Mouse (Mus musculus): ENCODE data around the gene Wee1. TPM values are rescaled to one million over a fixed set of nuclear protein-coding genes. Genes with fewer than 3 reads are reported as not detected.
"Not testable (repeated sequence)": the region's sequence is repeated elsewhere in the genome, so short reads cannot be mapped to it uniquely, and the experiment has no call there.

Wee1 gene
- 1 to 10 TPM; 2.2 to 2.8 TPM for total RNA-seq (2021)
- long read RNA-seq, experiment 1, partial matches to known transcripts: 0 of 1 reads
- long read RNA-seq, experiment 1, other reads (novel, unspliced or antisense): 0 of 1 reads
- long read RNA-seq, experiment 2, partial matches to known transcripts: 0 of 1 reads
- long read RNA-seq, experiment 2, other reads (novel, unspliced or antisense): 0 of 1 reads

DNA sequence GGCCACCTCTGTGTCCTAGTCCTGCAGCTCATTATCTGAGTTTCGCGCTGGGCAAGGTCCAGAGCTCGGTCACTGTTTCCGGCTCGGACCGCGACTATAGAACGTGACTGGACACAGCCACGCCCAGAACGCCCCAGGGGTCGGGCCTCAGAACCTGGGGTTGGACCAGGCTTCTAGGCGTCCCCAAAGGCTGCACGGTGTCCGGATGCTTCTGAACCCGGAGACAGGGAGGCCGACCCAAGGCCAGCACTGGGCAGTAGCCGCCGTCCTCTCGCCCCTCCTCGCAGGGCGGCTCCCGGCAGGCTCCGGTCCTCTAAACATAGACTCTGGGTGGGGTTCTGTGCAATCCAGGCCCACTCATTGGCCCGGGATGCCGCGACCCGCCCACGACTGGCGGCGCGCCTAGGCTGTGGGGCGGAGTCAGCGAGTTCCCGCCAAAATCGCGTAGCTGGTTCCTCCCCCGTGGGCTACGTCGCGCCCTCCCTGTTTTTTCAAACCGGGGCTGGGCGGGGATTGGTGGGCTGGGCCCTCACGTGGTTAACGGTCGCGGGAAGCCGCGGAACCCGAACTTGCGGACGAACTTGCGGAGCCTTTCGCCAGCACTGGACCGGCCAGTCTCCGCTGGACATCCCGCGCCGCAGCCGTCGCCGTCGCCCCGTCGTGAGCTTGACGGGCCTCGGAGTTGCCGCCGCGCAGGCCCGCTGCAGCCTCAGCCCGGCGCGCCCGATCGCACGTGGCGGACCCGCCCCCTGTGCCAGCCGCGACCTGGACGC is at the start of gene Wee1:
TSS of gene Wee1 (plus strand) at position 531 of the 773 bp plus-strand sequence.
- intact Hi-C loops (cut with DNase I): loop anchor here (2.0 kb wide), 1 partner anchor 43 kb away; no protein-coding TSS in a partner anchor
- DNase-seq: peak; percentile 99 to 100

DNA sequence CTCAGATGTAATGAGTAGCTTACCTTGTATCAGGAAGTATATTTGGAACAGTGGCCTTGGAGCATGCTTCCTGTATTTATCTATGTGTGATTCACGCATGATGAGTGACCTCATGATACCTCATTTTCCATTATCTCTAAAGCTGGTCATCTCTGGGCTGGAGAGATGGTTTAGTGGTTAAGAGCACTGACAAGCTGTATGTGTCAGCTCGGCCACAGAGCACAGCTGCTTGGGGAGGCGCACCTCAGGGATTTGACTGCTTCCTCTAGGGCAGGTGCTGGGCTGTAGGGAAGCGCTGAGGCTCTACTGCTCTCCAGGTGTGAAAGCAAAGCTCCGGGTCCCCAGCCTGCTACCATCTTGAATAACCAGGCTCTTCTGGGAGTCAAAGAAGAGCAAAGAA is 43.7 kb upstream of the Wee1 start:
- DNase-seq: no peak
- intact Hi-C loops (cut with DNase I): no loop called here

DNA sequence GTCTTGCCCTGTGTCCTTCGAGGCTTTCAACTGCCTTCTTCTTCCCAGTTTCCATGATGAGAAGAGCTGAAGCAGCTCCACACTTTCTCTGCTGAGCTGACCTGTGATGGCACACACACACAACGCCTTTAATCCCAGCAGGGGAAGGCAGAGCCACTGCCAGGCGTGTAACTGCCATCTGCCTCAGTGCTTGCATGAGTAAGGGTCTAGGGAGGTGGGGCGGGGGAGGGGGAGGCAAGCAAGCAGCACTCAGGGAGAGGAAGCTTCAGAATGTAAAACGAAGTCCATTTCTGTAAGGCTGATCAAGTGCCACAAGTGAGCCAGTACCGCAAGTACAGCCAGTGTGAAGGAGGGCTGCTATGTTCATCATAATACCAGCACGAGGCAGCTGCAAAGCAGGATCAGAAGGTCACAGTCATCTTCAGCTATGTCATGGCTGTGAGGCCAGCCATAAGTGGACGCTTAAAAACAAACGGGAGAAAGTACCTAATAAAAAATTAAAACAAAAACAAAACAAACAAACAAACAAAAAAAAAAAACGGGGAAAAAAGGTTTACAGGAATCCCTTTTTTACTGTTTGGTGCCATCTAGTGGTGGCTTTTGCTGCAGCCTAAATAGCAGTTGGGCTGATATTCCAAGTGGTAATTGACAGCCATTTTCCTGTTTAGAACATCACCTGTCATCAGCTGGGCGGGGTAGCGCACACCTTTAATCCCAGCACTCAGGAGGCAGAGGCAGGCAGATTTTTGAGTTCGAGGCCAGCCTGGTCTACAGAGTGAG is 38.3 kb upstream of the Wee1 start:
- peak; percentile 21 to 33 for DNase-seq
- intact Hi-C loops (cut with DNase I): no loop called here

DNA sequence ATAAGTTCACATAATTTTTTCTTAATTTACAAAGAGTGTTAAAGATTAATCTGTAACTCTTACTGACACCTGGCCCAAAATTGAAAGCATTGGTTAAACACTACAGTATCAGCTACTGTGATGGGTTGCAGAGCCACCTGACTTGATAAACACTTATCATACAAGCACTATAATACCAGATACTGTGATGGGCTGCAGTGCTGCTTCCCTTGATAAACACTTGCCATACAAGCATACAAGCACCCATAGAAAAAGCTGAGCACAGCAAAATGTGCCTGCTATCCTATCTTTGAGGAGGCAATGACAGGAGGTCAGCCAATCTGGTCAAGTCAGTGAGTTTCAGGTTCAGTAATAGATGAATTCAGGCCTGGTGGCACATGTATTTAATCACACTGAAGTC is 36.6 kb upstream of the Wee1 start:
- DNase-seq: no peak
- intact Hi-C loops (cut with DNase I): no loop called here

DNA sequence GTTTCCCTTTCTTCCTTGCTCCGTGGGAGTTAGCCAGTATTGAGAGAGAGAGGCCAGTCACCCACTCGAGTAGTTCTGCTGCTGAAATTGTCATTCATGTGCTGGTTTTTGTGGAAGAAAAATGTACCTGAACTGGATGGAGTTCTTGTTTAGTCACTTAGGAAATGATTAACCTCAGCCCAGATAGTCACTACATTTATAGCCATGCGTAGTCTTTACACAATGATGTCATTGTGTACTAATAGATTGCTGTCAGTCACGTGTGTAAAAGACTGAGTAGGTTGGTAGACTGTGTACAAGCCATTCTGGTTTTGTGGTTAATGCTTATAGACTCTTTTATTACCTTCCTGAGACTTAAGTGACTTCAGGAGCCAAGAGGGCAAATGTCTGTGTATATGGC is 33.9 kb upstream of the Wee1 start:
- intact Hi-C loops (cut with DNase I): no loop called here
- no peak for DNase-seq

DNA sequence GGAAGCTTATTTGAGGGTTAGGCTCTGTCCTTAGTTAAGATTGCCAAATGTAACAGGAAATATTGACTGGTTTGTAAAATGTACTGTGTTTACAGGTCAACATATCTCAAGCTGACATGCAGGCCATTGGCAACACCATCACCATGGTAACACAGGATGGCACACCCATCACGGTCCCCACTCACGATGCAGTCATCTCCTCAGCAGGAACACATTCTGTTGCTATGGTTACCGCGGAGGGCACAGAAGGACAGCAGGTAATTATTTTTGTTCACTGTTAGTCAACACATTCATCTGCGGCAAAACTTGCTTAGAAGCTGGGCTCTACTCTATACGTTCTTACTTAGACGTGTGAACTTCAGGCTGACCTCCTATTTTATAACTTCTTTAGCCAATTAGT is 30.2 kb upstream of the Wee1 start:
- DNase-seq: no peak
- intact Hi-C loops (cut with DNase I): no loop called here

DNA sequence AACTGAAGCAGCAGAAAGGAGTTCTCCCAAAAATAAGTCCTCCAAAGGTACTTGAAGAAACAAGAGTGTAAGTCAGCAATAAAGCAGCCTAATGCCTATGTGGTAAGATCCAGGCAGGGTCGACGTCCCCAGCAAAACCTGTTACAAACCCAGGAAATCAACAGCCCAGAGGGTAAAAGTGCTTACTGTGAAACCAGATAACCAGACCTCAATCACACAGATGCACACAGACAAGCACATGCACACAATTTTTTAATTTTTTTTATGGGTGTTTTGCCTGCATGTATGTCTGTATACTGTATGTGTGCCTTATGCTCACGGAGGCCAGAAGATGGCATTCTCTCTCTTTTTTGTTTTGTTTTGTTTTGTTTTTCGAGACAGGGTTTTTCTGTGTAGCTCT is 25.5 kb upstream of the Wee1 start:
- intact Hi-C loops (cut with DNase I): no loop called here
- no peak for DNase-seq

DNA sequence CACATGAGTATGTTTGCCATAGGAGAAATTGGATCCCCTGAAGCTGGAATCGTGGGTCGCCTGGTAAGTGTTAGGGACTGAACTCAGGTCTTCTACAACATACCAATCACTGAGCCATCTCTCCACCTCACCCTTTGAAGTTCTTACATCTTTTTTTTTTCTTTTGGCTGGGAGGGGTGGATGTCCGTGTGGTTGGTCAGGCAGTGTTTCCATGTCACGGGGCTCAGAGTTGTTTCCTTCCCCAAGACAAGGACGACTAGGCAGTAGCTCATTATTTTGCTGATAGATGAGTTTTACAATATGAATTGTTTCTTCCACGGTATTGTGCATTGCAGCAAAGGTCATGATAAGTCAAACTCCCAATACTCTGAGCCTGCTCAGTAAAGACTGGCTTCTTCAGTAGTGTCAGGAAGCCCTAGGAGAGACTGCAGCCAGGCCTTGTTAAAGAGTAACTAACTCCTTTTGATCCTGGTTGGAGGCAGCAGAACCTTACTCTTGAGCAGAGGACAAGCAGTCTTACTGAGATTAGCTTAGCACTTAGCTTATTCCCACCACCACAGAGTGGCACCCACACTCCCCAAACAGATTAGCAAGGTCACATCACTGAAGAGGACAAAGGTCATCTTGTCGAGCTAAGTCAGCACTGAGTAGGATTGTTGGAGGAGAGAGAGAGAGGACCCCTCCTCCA is 24.6 kb upstream of the Wee1 start:
- intact Hi-C loops (cut with DNase I): no loop called here
- DNase-seq: no peak

DNA sequence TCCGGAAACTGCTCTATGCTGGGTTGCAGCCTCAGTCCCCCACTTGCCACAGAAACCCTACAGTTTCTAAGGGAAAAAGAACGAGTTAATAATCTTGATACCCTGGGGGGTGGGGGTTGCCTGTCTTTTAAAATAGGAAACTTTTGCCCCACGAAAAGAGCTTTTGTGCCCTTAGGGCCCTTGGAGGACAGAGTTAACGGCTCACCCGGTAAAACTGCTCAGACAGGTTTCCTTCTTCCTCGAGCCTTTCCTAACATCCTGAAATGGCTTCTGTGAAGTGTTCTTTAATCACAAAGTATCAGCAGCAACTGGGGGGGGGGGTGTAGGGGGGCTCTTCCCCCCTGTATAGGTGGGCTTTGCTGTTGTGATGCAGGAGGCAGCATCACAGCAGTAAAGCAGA is 21.0 kb upstream of the Wee1 start:
- intact Hi-C loops (cut with DNase I): no loop called here
- DNase-seq: no peak

DNA sequence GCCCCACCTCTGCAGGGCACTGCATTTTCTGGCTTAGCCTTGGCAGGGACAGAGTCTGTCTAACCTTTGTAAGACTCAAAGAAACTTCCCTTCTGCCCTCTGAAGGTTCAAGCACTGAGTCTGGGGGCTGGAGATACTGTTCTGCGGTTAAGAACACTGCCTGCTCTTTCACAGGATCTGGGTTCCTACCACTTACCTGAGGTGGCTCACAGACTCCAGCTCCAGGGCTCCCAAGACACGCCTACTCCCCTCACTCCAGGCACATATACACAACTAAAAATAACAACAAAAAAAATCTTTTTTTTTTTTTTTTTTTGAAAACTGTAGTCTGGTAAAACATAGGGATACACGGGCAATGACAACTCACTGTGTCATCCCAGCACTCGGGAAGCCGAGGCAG is 20.6 kb upstream of the Wee1 start:
- intact Hi-C loops (cut with DNase I): no loop called here
- no peak for DNase-seq

DNA sequence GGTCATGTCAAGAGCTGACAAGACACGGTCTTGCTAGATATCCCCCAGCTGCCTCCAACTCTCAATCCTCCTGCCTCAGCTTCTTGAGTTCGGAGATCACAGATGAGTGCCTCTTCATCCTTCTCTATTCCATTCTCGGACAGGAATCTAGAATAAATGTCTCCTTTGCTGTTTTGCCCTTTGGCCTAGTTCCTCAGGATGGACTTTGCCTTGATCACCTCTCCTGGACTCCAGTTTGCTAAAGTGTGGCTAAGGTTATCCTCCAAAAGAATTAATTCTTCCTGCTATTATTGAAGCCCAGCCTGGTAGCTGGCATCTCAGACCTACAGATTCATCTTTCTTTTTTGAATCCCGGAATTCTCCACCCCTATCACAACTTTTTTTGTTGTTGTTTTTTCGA is 16.8 kb upstream of the Wee1 start:
- intact Hi-C loops (cut with DNase I): no loop called here
- DNase-seq: no peak

DNA sequence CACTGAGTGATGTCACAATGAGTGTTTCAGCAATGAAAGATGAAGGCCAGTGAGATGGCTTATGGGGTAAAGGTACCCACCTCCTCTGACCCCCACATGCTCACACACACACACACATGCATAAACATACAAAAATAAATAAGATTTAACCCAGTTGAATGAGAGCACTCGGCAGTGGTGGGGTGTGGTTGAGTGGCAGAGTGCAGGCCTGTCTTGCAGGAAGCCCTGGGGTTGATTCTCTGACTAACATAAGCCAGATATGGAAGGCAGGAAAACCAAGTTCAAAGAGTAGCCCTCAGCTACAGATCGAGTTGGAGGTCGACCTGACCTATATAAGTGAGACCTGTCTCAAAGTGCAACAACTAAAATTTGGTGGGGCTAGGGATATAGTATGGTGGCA is 15.2 kb upstream of the Wee1 start:
- intact Hi-C loops (cut with DNase I): no loop called here
- no peak for DNase-seq

DNA sequence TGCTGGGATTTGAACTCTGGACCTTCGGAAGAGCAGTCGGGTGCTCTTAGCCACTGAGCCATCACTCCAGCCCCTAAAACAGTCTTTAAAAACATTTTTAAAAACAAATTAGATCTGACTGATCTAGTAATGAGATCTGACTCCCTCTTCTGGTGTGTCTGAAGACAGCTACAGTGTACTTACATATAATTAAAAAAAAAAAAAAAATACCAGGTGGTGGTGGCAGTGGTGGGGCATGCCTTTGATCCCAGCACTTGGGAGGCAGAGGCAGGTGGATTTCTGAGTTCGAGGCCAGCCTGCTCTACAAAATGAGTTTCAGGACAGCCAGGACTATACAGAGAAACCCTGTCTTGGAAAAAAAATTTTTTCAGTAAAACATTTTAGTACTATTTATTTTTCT is 13.3 kb upstream of the Wee1 start:
- DNase-seq; intact Hi-C loops (cut with DNase I): not testable (repeated sequence)

DNA sequence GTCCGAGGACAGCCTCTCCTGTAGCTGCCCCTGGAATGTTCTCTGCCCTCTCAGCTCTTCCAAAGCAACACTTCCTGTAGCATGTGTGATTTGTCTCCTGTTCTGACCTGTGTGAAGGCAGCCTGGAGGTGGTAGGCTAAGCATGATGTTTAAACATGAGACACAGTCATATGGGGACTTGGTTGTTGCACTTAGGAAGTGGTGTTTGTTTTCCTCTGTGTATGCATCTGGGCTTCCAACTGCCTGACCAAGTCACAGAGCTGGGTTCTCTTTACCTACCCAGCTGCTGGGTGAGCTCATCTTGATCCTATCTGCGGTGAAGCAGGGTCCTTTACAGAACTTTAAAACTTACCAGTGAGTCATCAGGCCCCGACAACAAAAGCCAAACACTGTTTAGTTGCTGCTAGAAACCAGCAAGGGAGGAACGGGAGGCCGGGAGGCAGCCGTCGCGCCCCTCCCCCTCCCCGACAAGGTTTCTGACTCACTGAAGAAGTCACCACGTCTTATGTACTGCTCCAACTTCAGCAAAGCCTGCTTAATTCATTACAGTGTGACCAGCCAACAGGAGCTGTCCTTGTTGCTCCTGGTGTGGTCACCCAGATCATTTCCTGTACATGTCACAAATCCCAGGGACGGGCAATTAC is 12.8 kb upstream of the Wee1 start:
- peak; percentile 55 to 76 for DNase-seq
- intact Hi-C loops (cut with DNase I): no loop called here

DNA sequence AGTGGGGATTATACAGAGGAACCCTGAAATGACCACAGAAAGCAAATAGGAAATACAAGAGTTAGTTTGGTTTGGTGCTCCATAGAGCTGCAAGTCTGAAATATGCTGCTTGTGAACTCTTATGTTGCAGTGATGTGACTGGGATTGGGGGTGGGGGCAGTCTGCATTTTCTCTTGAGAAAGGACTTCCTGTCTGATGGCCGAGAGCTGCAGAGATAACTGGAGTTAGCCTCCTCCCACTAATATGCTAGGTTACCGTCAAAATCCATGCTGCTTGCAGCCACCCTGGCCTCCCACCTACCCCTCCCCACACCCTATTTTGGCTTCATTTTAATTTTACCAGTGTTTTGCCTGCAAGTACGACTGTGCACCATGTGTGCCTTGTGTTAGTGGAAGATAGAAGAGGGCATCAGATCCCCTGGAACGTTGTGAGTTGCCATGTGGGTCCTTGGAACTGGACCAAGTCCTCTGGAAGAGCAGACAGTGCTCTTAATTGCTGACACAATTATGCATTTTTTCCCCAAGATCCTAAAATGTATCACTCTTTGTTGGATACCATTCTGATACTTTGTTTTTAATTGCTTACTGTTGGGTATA is 11.7 kb upstream of the Wee1 start:
- intact Hi-C loops (cut with DNase I): no loop called here
- no peak for DNase-seq

DNA sequence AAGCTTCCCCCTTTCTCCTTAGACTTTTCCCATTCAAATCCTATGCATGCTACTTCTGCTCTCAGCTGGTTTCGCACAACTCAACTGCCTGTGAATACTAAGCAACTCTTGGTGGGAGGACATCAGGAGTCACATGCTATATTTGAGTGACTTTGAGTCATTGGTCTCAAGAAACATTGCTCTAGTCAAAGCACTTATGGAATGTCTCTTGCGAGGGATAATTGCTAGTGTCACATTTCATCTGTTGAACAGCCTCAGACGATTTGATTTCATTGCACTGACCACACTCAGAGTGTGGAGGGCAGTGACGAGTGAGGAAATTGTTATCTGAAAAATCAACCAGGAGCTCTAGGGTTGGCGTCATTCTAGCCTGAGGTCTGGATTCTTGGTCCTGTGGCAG is 7.1 kb upstream of the Wee1 start:
- intact Hi-C loops (cut with DNase I): no loop called here
- no peak for DNase-seq

DNA sequence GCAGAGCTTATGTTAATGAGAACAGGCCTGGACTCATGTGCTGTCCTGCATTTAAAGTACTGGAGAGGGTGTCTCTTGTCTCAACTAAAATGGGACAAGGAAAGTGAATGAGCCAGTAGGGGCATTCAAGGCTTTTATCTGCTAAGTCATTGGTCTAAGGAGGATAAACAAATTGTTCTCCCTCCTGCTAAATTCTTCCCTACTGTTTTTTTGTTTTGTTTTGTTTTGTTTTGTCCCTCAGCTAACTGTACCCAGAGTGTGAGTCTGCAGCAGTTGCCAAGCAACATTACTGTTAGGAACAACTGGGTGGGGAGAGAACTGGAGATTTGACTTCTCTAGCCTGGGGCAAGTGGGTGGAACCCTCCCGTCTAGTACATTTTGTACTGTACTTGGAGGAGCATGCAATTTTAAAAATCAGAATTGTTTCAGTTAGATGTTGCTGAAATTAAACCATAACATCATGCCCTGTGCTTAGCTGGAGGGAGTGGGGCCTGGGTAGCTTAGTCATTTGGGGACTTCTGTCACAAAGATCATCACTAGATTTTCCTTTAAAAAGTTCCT is 5.0 kb upstream of the Wee1 start:
- peak in 1 of 2 experiments; percentile 58 for DNase-seq
- intact Hi-C loops (cut with DNase I): no loop called here

DNA sequence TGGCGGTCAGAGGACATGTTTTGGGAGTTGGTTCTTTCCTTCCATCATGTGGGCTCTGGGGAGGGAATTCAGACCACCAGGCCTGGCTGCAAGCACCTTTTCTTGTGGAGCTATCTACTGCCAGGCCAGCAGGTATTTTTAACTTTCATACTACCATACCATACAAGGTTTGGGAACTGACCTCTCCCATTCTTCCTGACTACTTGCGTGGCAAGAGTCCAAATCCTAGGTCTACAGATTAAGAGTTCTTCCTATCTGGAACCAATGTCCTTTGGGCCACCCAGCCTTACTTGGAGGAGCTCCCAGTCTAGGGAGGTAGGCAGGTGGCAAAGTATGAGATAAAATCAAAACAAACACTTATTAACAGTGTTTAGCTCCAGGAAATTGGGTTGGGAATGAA is 3.4 kb upstream of the Wee1 start:
- DNase-seq: no peak
- intact Hi-C loops (cut with DNase I): no loop called here

DNA sequence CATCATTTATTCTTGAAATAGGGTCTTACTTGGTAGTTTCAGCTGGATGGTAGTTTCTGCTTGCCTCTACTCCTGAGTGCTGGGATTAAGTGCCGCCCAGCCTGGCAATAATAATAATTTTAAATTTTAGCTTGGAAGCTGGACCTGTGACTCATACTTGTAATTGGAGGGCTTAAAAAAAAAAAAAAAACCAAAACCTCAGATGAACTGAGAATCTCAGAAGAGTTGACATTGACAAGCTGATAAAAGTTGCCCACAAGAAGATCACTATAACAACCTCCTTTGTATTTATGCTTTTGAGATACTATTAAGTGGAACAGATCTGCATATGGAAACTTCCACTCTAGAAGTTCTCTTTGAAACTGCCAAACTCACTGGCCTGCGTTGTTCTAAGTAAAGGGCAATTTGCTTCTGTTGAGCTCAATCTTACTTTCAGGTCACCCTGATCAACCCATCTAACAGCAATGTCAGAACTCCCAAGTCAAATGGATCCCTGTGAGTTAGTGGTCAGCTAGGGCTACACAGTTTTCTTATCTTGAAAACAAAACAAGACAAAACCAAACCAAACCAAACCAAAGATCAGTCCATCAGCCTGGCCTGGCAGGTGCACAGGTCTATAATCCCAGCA is 1.6 kb upstream of the Wee1 start:
- no peak for DNase-seq
- intact Hi-C loops (cut with DNase I): no loop called here

DNA sequence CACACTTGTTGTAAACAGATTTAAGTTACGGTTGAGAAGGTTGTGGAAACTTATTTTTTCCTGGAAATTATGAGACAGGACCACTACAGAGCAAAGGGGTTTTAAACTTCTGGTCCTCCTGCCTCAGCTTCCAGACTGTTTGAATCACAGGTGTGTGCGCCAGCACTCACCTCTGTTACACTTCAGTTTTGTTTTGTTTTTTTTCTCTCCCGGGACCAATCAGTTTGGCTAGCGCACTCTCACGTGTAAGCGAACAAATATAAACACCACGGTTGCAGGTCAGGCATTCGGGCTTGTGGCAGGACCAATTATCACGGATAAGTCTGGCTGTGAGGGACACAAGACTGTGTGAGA is 707 bp upstream of the Wee1 start:
- DNase-seq: no peak
- intact Hi-C loops (cut with DNase I): no loop called here

All from gastrocnemius, postnatal 36 days (tissue).